Mouse (Mus musculus): ENCODE measurements around the gene Fzd5. TPM values are rescaled to one million over a fixed set of nuclear protein-coding genes. Genes with fewer than 3 reads are reported as not detected.

Gene Fzd5
- polyA plus RNA-seq, 1 experiment: 2.1 TPM

GRCm38 (mm10) chr1:64705230-64705629 lies 32.3 kb downstream of the Fzd5 start:
- peaks cover under 1% of the 10 kb centered on the region for H3K79me2 ChIP-seq (ENCODE audit: control insufficient read depth, insufficient read depth)
- no peak for TF ChIP-seq TCF12 (IDR thresholded peaks at IDR 0.05; ENCODE audit: insufficient read depth, poor library complexity, severe bottlenecking)
- no peak for TF ChIP-seq CEBPB (IDR thresholded peaks at IDR 0.05; ENCODE audit: insufficient read depth, poor library complexity, severe bottlenecking)
- TF ChIP-seq POLR2A (IDR thresholded peaks at IDR 0.05; ENCODE audit: insufficient read length, low read depth): no peak
- TF ChIP-seq TCF3 (IDR thresholded peaks at IDR 0.05; ENCODE audit: insufficient read length, low read depth): no peak
- TF ChIP-seq MAX (IDR thresholded peaks at IDR 0.05; ENCODE audit: low read depth): no peak
- no peak for TF ChIP-seq USF1 (IDR thresholded peaks at IDR 0.05; ENCODE audit: low read depth)
- TF ChIP-seq SRF (IDR thresholded peaks at IDR 0.05; ENCODE audit: control insufficient read depth, insufficient read length, low read depth): no peak
- no peak for TF ChIP-seq MYOG (IDR thresholded peaks at IDR 0.05; ENCODE audit: control insufficient read depth in 1 of 3, insufficient read depth in 1 of 3, insufficient read length in 2 of 3, low read depth in 2 of 3)
- TF ChIP-seq MYOD1 (IDR thresholded peaks at IDR 0.05; ENCODE audit: control insufficient read depth in 1 of 3, insufficient read length in 2 of 3, low read depth in 2 of 3): no peak
- no peak for TF ChIP-seq REST (IDR thresholded peaks at IDR 0.05; ENCODE audit: insufficient read depth, insufficient read length)
- no peak for TF ChIP-seq E2F4 (IDR thresholded peaks at IDR 0.05; ENCODE audit: insufficient read depth)
- no peak for TF ChIP-seq POLR2AphosphoS2 (IDR thresholded peaks at IDR 0.05; ENCODE audit: insufficient read length, low read depth)
- no peak overlapping the region for H3ac ChIP-seq (ENCODE audit: control insufficient read depth, insufficient read length)
- peaks cover 10% of the 10 kb centered on the region for H3K36me3 ChIP-seq (ENCODE audit: control insufficient read depth, insufficient read depth)
- no peak overlapping the region for H3K4me2 ChIP-seq (ENCODE audit: low read depth)
- H3K27me3 ChIP-seq (ENCODE audit: control insufficient read depth, insufficient read depth, insufficient read length): no peaks in the 10 kb centered on the region
- no peak overlapping the region for H3K4me3 ChIP-seq

DNA sequence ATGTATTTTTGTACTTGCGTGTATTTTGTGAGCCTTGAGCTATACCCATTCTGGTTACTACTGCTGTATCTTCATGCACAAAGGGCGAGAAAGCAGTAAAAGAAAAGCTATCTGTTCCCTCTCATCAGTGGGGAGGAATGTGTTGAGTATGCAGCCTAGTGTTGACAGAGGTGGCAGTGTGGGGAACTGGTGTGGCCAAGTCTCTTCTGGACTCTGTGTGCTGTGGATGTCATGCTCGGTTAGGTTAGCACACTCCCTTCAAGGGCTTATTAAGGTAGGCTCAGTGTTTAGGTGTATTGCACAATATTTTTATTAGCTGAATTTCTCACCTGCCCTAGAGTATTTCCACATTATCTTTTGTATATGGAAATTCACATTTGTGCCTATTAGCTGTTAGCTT lies 35.8 kb downstream of the Fzd5 start:
- Histone ChIP-seq H3ac (ENCODE audit: control insufficient read depth, insufficient read length) (no peak overlapping the region), H3K27me3 (ENCODE audit: control insufficient read depth, insufficient read depth, insufficient read length) (no peaks in the 10 kb centered on the region), H3K79me2 (ENCODE audit: control insufficient read depth, insufficient read depth) (peaks cover 16% of the 10 kb centered on the region), H3K4me2 (ENCODE audit: low read depth) (no peak overlapping the region), H3K36me3 (ENCODE audit: control insufficient read depth, insufficient read depth) (peaks cover 5% of the 10 kb centered on the region), H3K4me3 (no peak overlapping the region)
- TF ChIP-seq POLR2AphosphoS2 (IDR thresholded peaks at IDR 0.05; ENCODE audit: insufficient read length, low read depth): no peak
- TF ChIP-seq USF1 (IDR thresholded peaks at IDR 0.05; ENCODE audit: low read depth): no peak
- TF ChIP-seq E2F4 (IDR thresholded peaks at IDR 0.05; ENCODE audit: insufficient read depth): no peak
- no peak for TF ChIP-seq MYOG (IDR thresholded peaks at IDR 0.05; ENCODE audit: control insufficient read depth in 1 of 3, insufficient read depth in 1 of 3, insufficient read length in 2 of 3, low read depth in 2 of 3)

DNA sequence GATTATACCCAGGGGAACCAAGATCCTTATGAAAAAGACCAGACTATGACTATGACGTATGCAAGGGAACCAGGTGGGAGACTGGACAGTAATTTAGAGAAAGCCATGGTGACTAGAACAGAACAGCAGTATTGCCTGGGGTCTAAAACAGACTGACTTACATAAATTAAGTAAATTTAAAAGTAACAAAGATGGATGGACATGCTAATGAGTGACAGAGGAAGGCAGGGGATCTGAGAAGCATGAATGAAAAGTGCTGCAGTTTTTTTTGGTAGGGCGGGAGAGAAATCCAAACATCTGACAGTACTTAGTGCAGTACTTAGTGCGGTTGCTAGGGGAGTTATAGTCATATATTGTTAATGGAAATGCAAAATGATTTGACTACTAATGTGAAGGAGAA lies 42.4 kb downstream of the Fzd5 start:
- no peaks in the 10 kb centered on the region for H3K36me3 ChIP-seq (ENCODE audit: control insufficient read depth, insufficient read depth)
- H3K4me2 ChIP-seq (ENCODE audit: low read depth): no peak overlapping the region
- no peak for TF ChIP-seq SRF (IDR thresholded peaks at IDR 0.05; ENCODE audit: control insufficient read depth, insufficient read length, low read depth)
- no peak for TF ChIP-seq CEBPB (IDR thresholded peaks at IDR 0.05; ENCODE audit: insufficient read depth, poor library complexity, severe bottlenecking)
- TF ChIP-seq MYOD1 (IDR thresholded peaks at IDR 0.05; ENCODE audit: control insufficient read depth in 1 of 3, insufficient read length in 2 of 3, low read depth in 2 of 3): no peak
- TF ChIP-seq TCF12 (IDR thresholded peaks at IDR 0.05; ENCODE audit: insufficient read depth, poor library complexity, severe bottlenecking): no peak
- no peak for TF ChIP-seq USF1 (IDR thresholded peaks at IDR 0.05; ENCODE audit: low read depth)
- TF ChIP-seq POLR2AphosphoS2 (IDR thresholded peaks at IDR 0.05; ENCODE audit: insufficient read length, low read depth): no peak
- TF ChIP-seq POLR2A (IDR thresholded peaks at IDR 0.05; ENCODE audit: insufficient read length, low read depth): no peak
- TF ChIP-seq TCF3 (IDR thresholded peaks at IDR 0.05; ENCODE audit: insufficient read length, low read depth): no peak
- no peak for TF ChIP-seq REST (IDR thresholded peaks at IDR 0.05; ENCODE audit: insufficient read depth, insufficient read length)
- TF ChIP-seq E2F4 (IDR thresholded peaks at IDR 0.05; ENCODE audit: insufficient read depth): no peak
- TF ChIP-seq MYOG (IDR thresholded peaks at IDR 0.05; ENCODE audit: control insufficient read depth in 1 of 3, insufficient read depth in 1 of 3, insufficient read length in 2 of 3, low read depth in 2 of 3): no peak
- TF ChIP-seq MAX (IDR thresholded peaks at IDR 0.05; ENCODE audit: low read depth): no peak
- H3K4me3 ChIP-seq: no peak overlapping the region
- H3K27me3 ChIP-seq (ENCODE audit: control insufficient read depth, insufficient read depth, insufficient read length): no peaks in the 10 kb centered on the region
- H3K79me2 ChIP-seq (ENCODE audit: control insufficient read depth, insufficient read depth): peaks cover 68% of the 10 kb centered on the region
- H3ac ChIP-seq (ENCODE audit: control insufficient read depth, insufficient read length): no peak overlapping the region

DNA sequence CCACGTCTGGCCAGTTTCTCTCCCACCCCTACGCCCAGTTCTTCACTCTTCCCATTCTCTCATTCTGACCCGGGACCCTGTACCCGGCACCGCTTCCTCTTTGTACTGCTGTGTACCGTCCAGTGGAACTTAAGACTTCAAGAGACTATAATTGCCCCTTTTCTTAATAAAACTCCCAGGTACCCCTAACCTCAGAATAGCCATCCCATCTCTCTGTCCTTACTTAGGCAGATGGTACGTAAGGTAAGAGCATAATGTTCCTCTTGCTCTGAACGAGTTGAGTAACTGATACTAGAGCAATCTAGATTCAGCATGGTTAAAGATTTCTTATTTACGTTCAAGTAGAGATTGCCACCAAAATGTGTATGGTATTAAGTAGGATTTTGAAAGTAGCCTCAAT lies 46.0 kb downstream of the Fzd5 start:
- Histone ChIP-seq H3K4me3 (peak overlapping the region; percentile 49), H3K79me2 (ENCODE audit: control insufficient read depth, insufficient read depth) (peaks cover 56% of the 10 kb centered on the region), H3K27me3 (ENCODE audit: control insufficient read depth, insufficient read depth, insufficient read length) (no peaks in the 10 kb centered on the region), H3K36me3 (ENCODE audit: control insufficient read depth, insufficient read depth) (no peaks in the 10 kb centered on the region), H3K4me2 (ENCODE audit: low read depth) (peak overlapping the region; percentile 81), H3ac (ENCODE audit: control insufficient read depth, insufficient read length) (peak overlapping the region; percentile 59)
- TF ChIP-seq MYOG (IDR thresholded peaks at IDR 0.05; ENCODE audit: control insufficient read depth in 1 of 3, insufficient read depth in 1 of 3, insufficient read length in 2 of 3, low read depth in 2 of 3): no peak
- no peak for TF ChIP-seq MYOD1 (IDR thresholded peaks at IDR 0.05; ENCODE audit: control insufficient read depth in 1 of 3, insufficient read length in 2 of 3, low read depth in 2 of 3)
- TF ChIP-seq SRF (IDR thresholded peaks at IDR 0.05; ENCODE audit: control insufficient read depth, insufficient read length, low read depth): no peak

DNA sequence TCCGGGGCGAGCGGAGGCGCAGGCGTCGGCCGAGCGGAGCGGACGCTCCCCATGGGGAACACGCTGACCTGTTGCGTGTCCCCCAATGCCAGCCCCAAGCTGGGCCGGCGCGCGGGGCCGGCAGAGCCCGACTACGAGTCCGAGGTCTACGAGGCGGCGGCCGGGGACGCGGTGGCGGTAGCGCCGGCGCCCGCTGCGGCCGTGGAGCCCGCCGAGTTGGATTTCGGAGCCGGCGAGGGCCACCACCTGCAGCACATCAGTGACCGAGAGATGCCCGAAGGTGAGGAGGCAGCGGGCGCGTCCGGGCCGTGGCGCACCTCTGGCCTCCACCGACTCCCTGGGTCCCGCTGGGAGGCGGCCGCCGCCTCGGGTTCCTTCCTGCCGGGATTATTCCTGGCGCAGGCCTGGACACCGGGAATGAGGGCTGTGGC lies 46.4 kb downstream of the Fzd5 start:
- Histone ChIP-seq H3ac (ENCODE audit: control insufficient read depth, insufficient read length) (peak overlapping the region; percentile 59), H3K79me2 (ENCODE audit: control insufficient read depth, insufficient read depth) (peaks cover 51% of the 10 kb centered on the region), H3K4me3 (peak overlapping the region; percentile 49), H3K36me3 (ENCODE audit: control insufficient read depth, insufficient read depth) (no peaks in the 10 kb centered on the region), H3K4me2 (ENCODE audit: low read depth) (peak overlapping the region; percentile 81), H3K27me3 (ENCODE audit: control insufficient read depth, insufficient read depth, insufficient read length) (no peaks in the 10 kb centered on the region)
- TF ChIP-seq MAX (IDR thresholded peaks at IDR 0.05; ENCODE audit: low read depth) (no peak), E2F4 (IDR thresholded peaks at IDR 0.05; ENCODE audit: insufficient read depth) (no peak), CEBPB (IDR thresholded peaks at IDR 0.05; ENCODE audit: insufficient read depth, poor library complexity, severe bottlenecking) (no peak), POLR2AphosphoS2 (IDR thresholded peaks at IDR 0.05; ENCODE audit: insufficient read length, low read depth) (no peak), POLR2A (IDR thresholded peaks at IDR 0.05; ENCODE audit: insufficient read length, low read depth) (no peak), MYOG (IDR thresholded peaks at IDR 0.05; ENCODE audit: control insufficient read depth in 1 of 3, insufficient read depth in 1 of 3, insufficient read length in 2 of 3, low read depth in 2 of 3) (no peak), REST (IDR thresholded peaks at IDR 0.05; ENCODE audit: insufficient read depth, insufficient read length) (no peak), TCF12 (IDR thresholded peaks at IDR 0.05; ENCODE audit: insufficient read depth, poor library complexity, severe bottlenecking) (no peak)

All from myocyte (in vitro differentiated cells).